Mouse (Mus musculus) mouse embryonic stem cell (cell line): Measurements from ENCODE around the gene Kif13a.

ENCODE experiments used
- in situ Hi-C, 2 experiments: fragments of 300-500 bp; cut with MboI; formaldehyde crosslinking; loops; 1 replicate in 1 of 2; 3 replicates in 1 of 2; pipeline ENCODE4 v1.14.3; 2019 to 2020; ENCODE audit warnings: low sequenced_read_pairs in 2 of 2, low pct_unique_long_range_greater_than_20kb in 1 of 2, mixed read lengths in 1 of 2; ENCODE audit not compliant: unreplicated experiment in 1 of 2

The Kif13a gene

DNA sequence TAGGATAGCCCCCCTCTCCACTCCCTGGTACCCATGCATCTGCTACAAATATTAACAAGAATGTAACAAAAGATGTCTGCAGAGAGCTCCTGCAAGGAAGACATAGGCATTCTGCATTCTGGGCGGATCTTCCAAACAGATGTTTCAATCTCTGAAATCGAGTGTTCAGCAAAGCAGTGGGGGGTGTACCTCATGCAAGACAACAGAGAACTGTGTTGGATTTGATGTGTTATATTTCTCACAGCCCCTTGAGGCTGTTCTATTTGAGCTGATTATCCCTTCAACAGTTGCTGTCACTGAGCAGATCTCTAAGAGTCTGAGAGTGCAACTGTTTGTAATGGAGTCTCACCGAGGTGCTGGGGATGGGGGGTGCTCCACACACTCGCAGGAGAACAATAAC is 37.3 kb downstream of the Kif13a start:
- in situ Hi-C loops: no loop called here

DNA sequence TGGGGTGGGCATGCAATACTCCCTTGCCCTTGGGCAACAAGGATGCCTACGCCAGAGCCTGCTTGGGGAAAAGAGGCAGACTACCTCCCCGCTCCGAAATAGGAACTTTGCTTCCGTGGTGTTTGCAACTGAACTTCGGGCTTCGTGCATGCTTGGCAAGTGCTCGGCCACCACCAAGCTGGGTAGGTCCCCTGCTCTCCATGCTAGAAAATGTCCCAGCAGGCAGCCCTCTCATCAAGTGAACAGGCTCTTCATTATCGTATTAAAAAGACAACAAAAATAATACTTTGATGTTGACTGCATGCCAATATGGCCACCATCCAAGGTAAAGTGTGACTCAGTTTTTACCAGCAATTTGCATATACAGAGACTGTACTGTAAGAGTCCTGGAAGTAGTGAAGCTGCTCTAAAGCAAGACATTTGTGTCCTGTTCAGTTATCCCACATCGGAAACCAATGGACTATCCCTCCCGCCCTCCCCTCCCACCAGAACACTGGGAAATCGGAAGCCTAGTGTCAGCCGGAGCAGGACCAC is 41.5 kb downstream of the Kif13a start:
- in situ Hi-C loops: no loop called here

DNA sequence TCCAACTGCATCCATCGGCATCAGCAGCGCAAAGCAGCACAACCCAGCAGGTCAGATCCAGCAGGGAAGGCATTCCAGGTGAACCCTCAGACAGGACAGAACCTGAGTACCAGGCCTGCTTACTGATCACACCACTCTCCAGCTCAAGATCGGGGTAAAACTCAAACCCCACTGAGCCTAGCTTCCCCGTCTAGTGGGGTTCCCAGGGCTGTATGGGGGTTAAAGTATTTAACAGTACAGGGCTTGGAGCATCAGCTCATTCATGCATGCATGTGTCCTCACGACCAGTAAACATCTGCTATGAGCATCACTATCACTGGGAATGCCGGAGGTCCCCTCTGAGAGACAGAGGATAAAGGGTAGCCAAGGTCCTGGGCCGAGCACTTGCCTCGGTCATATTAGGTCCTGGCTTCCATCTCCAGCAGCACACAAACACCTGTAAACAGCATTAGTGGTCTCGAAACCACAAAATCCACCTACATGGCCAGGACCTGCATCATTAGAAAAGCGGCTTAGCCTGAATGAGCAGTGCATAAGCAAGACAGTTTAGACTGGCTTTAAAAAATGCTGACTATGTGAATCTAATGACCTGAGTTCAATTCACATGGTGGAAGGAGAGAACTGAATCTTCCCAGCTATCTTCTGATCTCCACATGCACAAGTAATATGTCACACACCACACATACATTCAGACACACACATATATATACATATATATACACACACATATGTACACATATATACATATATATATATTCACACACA is 43.0 kb downstream of the Kif13a start:
- in situ Hi-C loops: no loop called here

DNA sequence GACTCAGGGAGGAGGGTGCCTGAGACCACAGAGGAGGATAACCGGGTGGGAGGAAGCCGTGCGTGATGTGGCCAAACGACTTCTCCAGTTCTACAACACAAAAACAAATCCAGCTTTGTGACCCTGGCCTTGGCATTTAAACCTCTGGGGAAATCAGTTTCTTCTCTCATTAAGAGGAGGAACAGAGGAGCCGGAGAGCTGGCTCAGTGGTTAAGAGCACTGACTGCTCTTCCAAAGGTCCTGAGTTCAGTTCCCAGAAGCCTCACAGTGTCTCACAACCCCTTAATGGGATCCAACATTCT is 44.0 kb downstream of the Kif13a start:
- in situ Hi-C loops: no loop called here

DNA sequence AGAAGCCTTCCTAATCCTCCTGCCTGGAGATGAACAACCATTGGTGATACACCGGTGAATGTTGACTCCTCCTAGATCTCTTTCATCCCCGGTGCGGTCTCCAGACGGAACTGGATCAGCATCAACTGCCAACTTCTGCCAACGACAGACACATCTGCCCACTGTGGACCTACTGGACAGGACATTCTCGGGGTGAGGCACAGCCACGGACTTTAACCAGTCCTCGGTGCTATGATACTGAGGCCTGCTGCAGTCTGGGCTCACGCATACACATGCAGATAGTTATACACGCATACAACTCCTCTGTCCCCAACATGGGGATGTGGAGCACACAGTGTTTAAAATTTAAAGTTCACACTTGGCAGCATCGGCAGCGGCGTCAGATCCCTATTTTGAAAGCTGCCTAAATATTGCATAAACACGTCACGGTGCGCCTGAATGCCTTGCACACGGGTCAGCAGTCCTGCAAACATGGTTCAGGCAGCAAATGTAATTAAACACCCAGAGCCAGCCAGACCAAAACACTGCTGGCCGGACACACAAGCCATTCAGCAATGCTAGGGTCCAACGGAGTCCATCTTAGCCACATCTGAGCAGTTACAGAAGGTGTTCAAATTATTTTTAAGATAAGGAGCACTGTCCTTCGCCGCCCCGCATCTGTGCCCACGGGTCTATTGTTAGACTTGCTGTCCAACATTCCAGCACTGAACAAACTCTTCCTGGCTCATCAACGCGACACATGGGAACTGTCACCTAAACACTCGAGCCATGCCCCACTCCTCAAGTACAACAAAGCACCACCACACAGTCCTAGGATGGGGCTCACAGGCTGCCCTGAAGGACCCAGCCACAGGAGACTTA is 44.5 kb downstream of the Kif13a start:
- in situ Hi-C loops: no loop called here

DNA sequence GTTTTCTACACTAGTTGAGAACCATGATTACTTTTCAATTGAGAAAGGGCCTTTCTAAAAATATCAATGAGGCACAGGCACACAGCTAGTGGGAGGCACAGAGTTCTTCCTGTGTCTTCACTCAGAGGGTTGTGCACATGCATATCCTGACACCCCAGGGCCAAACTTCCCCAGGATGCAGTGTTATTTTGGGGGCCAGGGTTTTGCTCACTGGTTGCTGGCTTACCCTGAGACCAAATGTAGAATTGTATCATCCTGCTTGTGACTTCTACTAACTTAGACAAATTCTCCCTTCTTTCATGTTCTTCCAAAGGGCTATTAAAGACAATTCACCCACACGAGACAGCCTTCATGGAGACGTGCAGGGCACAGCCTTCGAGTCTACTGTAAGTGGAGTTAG is 45.7 kb downstream of the Kif13a start:
- in situ Hi-C loops: no loop called here

DNA sequence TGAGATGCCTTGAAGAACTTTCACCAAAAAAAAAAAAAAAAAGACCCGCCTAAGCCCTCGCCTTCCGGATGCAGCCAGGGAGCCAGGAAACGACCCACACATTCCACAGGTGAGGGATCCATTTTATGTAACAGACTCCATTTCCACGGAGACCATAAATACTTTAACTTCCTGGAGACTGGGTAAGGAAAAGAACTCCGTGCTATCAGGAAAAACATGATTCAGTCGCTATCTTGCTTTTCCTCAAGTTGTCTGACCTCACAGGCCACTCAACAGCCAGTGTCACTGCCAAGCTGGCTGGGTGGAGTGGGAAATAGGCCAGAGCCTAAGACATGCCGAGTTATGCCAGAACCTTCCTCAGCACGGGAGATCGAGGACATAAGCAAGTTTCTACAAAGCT is 46.3 kb downstream of the Kif13a start:
- in situ Hi-C loops: no loop called here

DNA sequence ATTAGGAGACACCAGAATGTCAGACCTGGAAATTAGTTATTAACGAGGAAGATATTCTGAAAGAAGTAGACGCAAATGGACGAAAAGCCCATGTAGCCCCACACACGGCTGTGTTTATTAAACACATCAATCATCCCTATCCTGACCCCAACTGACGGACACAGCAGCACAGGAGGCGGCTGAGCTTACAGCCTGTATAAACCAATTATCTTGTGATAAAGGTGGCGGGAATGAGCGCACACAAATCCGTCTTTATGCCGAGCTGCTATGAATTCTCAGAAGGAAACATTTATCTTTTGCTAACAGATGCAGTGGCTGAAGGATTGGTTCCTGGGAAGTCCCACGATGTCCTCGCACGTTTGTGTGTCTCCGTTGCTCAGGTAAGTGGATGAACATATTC is 48.9 kb downstream of the Kif13a start:
- in situ Hi-C loops: no loop called here

DNA sequence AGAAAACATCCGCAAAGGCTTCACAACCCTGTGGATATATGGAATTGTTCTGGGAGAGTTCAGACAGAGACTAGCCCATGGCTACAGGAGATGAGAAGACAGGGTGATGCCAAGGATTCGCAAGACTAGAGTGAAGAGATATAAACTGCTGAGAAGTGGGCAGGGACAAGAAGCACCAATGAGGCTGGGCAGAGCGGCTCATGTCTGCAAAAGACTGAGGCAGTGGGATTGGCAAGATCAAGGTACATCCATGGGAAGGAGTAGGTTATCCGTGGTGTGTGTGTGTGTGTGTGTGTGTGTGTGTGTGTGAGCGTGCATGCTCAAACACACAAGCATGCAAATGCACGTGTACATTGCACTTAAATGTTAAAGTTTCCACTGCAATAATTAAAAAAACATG is 49.4 kb downstream of the Kif13a start:
- in situ Hi-C loops: no loop called here

DNA sequence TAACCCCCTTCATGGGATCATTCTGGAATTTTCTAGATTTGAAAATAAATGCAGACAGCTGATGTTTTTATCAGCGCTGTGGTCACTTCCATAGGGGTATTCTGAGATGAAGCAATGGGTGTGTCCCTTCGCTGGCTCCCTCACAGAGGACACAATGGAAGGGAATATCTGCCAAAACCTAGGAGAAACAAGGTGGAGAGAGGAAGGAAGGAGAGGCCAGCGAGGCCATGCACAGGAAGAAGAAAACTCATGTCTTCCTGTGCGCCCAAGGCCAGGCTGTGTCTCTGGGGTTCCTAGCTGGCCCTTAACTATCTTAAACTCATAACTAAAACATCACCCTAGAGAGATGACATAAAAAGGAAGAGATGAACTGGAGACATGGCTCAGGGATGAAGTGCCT is 52.6 kb downstream of the Kif13a start:
- in situ Hi-C loops: no loop called here

DNA sequence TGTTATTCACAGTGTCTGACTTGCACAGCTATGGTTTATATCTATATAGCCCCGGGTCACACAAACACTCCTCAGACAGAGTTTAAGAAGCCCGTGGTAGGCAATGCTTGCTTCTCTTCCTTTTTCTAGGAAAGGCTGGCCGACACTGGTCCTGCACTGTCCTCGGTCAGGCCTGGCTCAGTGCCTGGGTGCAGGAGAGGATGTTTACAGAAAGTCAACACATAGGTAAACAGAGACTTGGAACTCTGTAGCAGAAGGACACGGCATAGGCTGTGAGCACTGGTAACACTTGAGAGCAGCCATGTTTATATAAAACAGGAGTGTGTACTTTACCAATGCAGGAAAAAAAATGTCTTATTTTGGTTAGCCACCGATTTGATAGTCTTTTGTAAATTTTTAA is 54.3 kb downstream of the Kif13a start:
- in situ Hi-C loops: no loop called here

DNA sequence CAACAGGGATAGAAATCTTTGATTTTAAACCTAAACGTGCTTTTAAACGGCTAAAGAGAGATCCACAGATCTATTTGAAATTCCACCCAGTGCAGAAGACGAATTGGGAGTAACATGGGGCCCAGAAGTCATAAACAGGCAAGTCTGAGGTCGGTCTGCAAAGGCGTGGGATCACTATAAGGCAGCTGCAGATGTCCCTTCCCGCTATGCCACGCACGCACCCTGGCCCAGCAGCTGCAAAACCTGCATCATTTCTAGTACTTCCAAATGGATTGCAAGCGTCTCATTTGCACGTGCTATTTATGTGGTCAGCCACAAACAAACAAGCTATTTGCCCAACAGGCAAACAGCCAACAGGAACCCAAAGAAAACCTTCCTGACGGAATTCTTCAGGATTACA is 56.9 kb downstream of the Kif13a start:
- in situ Hi-C loops: no loop called here

DNA sequence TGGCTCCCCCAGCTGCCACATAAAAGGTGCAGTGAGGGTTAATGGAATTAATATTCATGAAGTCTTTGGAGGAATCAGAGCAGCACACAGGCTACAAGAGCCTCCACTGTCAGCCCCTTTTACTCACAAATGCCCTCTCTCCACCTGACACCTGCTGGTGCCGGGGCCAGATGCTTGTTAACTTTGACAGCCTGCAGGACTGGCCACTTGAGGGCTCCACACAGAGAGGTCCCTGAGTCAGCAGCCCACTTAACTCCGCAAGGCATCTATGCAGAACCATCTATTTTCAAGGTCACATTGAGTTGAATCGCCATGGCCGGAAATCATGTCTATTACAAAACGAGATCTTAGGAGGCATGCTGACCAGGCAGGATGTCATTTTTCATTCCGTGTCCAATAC is 57.5 kb downstream of the Kif13a start:
- in situ Hi-C loops: no loop called here

DNA sequence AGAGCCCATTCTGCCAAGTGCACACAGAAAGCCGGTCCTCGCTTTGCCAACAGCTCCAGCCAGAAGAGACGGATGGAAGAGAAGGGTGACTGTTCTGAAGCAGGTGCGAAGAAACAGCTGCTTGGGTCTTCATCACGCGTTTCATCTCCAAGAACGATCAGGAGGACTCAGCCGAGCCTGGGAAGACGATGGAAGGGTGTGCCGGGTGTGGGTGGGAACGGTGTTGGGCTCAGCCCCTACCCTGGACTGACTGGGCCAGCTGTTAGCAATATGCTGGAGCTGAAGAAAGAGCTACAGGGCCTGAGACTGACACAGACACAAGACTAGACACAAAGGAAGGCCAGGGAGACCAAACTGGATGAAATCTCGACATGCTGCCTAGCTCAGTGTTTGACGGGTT is 60.2 kb downstream of the Kif13a start:
- in situ Hi-C loops: no loop called here

DNA sequence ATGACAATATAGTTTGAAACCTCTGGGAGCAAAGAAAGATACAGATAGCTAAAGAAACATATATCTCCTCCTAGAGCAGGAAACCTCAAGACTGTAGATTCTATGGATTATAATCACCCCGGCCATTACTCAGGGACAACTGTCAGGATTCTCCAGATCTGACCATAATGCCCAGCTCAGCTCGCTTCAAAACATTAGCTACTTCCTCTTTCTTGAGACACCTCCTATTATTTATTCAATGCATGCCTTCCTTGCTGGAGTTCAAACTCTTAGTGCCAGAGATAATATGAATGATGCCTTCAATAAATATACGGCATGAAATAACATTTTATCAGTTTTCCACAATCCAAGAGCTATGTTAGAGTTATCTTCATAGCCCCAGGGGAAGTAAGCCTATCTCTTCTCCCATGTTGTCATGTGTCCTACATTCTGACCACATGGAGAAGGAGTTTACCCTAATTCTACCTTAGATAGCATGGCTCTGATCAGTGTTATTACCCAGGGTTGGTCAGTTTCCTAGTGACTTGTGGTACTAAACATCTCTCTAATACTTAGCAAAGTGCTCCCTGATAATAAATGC is 66.4 kb downstream of the Kif13a start:
- in situ Hi-C loops: no loop called here

DNA sequence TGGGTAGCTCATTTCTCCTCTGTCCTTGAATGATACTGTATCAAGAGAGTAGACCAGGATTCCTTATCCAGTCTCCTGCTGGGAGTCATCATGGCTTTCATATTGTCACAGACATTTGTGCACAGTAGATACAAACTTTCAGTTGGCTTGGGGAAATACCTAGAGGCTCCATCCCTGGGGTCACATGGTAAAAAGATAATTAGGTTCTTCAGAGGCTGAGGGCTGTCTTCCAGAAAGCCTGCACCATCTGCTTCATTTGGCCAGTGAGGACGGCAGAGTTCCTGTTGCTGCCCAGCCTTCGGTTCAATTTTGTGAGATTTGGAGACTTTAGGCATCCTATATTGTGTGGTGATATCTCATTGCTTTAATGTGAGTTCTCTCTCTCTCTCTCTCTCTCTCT is 69.8 kb downstream of the Kif13a start:
- in situ Hi-C loops: no loop called here

DNA sequence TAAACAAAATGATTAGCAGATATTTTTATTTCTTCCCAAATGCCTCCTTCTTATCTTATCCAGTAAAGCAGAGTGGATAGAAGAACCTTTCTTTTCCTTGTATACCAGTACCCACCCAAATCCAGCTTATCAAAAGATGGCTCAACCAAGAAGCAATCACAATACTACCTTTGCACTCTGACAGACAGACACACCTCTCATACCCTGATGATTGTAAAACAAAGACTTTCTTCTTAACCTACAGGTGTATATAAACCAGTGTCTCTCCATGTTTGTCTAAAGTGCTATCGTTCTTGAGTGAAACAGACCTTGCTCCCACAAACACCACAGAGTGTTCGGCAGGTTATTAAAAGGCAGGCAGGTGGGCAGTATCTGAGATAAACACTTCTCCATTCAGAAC is 70.5 kb downstream of the Kif13a start:
- in situ Hi-C loops: no loop called here

DNA sequence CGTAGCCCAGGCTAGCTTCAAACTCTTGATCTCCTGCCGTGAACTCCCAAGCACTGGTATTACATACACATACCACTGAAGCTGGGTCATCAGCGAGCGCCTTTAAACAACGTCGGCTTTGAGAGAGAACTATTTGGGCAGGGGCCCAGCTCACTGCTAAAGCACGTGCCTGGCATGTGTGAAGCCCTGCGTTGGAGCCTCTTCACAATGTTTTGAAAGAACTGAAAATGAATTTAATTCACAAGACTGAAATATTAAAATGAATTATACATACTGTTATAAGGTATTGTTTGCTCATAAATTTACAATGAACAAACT is 70.9 kb downstream of the Kif13a start:
- in situ Hi-C loops: no loop called here

DNA sequence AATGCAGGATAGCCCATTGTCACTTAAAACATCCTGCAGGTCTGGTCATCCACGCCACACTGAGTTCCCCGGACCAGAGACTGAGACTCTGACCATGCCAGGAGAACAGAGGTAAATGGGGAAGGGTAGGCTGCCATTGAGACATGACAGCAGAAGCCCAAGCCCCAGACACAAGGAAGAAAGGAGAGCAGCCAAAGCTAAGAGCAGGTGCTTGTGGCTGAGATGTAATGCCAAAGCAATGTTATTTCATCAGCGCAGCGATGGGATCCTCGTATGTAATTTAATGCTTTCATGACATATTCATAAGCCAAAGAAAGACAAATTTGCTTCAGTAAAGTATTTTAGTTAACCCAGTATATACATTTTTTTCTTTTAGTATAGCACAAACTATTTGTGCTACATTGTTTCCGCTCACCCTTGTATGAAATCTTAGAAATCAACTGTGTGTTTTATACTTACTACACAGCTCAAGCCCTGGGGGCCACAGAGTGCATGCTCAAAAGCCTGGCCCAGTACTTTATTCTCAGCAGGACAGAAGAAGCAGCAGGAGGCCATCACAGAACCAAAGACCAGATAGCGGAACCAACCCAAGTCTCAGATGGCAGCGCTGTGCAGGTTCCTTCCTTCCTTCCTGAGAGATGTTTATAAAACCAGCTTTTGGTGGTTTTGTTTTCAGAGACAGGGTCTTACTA is 71.4 kb downstream of the Kif13a start:
- in situ Hi-C loops: no loop called here
